Mouse (Mus musculus) heart, adult 8-10 months (tissue): ENCODE measurements around the gene BC048562. TPM values are rescaled to one million over a fixed set of nuclear protein-coding genes. Genes with fewer than 3 reads are reported as not detected.

Experiments used
- DNase-seq: peaks from one replicate; pipeline ENCODE4 v3.0.0; 2022; ENCODE audit warnings: low spot score
- total RNA-seq, 4 experiments: library from RNA; stranded (reverse); gene quantifications; 2 replicates each; pipeline ENCODE4 v1.2.4; 2022

Gene BC048562
- not detected for total RNA-seq

DNA sequence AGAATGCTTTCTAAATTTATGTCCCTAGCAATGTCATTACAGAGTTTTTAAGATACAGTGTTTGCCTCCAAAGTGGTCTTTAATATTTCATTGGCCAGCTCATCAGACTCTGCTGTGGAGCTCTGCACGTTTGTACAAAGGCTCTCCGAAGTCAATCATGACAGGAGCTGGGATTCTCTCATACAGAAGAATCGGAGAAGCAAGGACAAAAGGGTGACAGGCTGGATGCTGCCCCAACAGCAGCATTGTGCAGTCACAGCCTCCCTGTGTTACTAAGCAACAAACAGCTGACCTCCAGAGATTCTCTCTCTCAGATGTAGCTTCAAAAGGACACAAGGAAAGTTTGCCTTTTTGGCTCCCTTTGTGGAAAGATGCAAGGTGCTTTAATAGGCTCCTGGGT is at the start of gene BC048562:
BC048562 (plus strand) TSS at position 301 of the 400 bp plus-strand sequence.
- no peak for DNase-seq

DNA sequence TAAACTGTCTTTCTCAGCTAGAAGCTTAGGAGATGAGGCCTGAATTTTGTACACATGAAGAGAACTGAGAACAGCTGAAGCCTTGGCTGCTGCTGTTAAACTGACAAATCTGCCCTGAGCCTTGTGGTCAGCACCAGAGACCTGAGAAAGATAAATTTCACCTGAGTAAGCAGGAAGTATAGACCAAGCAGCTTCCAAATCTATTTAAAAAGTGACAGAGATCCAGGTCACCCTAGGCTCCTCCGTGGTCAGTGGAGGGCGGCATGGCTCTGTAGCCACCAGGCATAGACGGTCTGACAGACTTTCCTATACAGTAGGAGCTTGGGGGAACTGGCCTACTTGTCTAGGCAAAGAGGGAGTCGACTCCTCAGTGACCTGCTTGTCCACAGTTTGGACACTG is 49.5 kb upstream of the BC048562 start:
- no peak for DNase-seq

DNA sequence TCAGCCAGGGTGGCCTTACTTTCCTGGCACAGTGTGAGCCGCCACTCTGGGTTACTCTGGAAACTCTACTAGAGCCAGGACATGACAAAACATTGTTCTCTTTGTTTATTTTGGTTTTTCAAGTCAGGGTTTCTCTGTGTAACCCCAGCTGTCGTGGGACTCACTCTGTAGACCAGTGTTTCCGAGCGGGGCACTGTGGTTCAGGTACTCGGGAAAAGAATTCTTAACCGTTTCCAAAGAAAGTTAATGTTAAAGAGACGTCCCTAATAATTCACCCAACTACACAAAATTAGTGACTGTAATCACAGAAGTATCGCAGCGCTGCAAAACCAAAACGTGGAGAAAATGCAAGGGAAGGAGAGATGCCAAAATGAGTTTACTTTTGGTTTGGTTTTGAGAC is 47.7 kb upstream of the BC048562 start:
- no peak for DNase-seq

- no peak for DNase-seq
These were observed 47.1 kb upstream of the BC048562 start for GRCm38 (mm10) chr9:108389220-108389619.

GRCm38 (mm10) chr9:108392676-108393075 is 43.6 kb upstream of the BC048562 start, which contains the start of gene 1700102P08Rik:
Gene 1700102P08Rik, plus strand, starts transcription at chr9:108392805.
- no peak for DNase-seq

DNA sequence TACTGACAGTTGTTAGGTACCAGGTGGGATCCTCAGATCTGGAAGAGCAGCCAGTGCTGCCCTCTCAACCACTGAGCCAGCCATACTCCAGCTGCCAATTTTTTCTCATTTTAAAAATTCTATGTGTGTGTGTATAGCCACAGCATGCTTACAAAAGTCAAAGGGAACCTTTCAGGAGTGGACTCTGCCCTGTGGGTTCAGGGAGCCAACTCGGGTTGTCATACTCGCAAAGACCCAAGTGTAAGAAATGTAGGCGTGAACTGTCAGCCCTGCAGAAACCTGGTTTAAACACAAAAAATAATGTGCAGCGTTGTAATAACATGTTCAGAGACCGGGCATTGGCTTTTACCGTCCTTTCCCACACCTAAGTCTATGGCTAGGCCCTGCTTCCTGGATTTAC is 42.1 kb upstream of the BC048562 start:
- no peak for DNase-seq

DNA sequence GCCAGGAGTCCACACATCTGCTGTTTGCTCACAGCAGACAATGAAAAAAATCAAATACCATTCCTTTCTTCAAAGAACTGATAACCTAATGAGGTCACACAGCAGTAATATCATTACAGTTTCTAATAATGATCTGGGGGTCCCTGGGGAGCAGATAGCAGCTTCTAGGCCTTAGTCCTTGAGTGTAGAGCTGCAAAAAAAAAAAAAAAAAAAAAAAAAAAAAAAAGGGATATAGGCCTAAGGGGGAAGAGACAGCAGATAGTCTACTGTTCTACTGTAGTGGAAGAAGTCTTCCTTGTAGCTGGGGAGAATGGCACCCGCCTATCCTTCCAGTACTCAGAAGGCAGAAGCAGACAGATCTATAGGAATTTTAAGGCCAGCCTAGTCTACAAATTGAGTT is 40.9 kb upstream of the BC048562 start:
- DNase-seq, result no peak

GRCm38 (mm10) chr9:108398324-108398723 is 38.0 kb upstream of the BC048562 start:
- no peak for DNase-seq

GRCm38 (mm10) chr9:108401186-108401960 is 34.9 kb upstream of the BC048562 start:
- peak; percentile 33 for DNase-seq

DNA sequence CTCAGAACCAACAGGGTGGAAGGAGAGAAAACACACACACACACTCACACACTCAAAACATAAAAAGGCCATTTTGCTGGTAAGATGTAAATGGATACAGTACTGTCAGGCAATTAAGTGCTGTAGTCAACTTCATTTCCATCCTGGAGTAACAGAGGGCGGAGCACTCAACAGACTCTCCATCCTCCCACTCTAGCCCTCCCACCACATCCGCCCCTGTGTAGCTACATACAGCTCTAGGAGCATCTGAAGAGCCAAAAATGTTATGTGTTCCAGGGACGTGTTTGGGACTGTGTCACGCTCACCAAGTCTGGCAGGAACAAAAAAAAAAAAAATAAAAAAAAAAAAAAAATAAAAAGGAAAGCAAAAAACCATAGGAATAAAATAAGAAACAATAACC is 33.2 kb upstream of the BC048562 start:
- no peak for DNase-seq

GRCm38 (mm10) chr9:108404451-108404850 is 31.8 kb upstream of the BC048562 start:
- no peak for DNase-seq

DNA sequence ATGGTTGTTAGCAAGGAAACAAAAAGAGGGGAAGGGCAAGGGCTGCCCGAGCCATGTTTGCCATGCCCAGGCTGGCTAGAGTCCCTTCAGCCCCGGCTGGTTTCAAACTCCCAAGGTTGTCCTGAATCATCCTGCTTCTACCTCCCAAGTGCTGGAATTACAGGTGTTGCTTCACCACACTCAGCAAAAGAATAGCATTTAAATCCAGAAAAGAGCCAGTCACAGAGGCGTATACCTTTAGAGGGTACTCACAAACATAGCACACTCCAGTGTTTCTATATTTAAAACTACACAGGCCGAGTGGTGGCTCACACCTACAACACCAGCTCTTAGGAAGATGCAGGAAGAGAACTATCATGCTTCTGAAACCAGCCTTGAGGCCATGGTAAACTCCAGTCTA is 26.7 kb upstream of the BC048562 start:
- no peak for DNase-seq

- DNase-seq, result no peak
These were observed 24.8 kb upstream of the BC048562 start for GRCm38 (mm10) chr9:108411381-108411942.

DNA sequence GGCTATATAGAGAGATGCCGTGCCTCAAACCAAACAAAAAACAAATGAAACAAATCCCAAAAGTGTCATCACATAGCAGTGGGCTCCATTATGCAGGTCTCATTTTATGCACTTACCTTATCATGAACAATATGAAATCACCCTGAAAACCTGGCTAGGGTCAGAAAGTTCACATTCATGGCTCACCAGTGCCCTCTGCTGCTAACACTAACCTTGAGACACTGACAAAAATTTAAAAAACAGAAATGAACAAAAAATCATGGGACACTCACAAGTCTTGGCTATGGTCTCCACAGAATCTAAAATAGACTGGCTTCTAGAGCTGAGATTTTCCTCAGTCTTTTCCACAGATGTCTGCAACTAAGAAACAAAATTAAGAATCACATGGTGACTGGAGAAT is 24.1 kb upstream of the BC048562 start:
- DNase-seq, result no peak

GRCm38 (mm10) chr9:108428384-108428783 is 7.9 kb upstream of the BC048562 start, which contains the start of gene Ccdc36:
Gene Ccdc36, minus strand, starts transcription at chr9:108428484.
- DNase-seq, result no peak

DNA sequence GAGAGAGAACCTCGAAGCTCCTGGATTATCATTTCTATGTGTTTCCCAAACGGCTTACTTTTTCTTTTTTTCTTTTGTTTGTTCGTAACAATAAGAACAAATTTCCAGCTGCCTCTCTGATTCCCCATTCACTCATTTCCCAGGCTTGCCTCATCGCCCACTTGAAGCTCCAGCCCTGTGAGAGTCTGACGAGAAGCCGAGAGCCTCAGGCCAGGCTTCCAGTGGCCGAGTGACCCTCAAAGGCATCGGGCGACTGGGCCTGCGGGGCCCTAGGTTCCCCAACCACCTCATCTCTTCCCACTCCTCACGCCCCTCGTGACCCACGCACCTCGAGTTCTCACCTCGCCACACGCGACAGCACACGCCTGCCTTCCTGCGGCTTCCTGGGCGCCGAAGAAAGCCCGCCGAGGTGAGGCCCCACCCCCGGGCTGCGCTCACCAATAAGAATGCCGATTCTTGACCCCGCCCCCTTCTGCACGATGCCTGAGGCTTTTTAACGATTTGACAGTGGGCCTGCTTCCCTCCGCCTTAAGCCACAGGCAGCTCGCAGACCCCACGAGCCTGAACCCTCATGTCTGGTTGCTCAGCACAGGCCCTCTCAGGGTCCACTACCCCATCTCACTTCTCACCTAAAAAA is 4.7 kb upstream of the BC048562 start:
- DNase-seq, result no peak

DNA sequence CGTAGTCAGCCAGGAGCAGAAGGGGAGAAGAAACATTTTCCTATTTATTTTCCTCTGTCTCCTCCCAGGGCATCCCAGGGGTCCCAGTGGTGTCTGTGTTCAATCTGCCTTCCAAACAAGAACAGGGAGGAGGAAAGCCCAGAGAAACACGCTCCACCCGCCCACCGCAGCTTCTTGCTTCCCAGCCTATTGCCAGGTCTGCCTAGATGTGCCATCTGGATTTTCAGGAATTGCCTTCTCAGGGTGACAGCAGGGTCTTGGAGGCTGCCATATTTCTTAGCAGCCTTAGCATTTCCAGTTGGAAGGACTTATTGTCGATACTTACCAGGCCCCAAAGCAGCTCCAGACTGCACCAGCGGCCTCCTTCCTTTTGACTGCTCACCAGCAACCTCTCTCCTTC is 2.9 kb downstream of the BC048562 start:
- no peak for DNase-seq

GRCm38 (mm10) chr9:108440485-108440884 is 4.2 kb downstream of the BC048562 start:
- DNase-seq, result no peak

DNA sequence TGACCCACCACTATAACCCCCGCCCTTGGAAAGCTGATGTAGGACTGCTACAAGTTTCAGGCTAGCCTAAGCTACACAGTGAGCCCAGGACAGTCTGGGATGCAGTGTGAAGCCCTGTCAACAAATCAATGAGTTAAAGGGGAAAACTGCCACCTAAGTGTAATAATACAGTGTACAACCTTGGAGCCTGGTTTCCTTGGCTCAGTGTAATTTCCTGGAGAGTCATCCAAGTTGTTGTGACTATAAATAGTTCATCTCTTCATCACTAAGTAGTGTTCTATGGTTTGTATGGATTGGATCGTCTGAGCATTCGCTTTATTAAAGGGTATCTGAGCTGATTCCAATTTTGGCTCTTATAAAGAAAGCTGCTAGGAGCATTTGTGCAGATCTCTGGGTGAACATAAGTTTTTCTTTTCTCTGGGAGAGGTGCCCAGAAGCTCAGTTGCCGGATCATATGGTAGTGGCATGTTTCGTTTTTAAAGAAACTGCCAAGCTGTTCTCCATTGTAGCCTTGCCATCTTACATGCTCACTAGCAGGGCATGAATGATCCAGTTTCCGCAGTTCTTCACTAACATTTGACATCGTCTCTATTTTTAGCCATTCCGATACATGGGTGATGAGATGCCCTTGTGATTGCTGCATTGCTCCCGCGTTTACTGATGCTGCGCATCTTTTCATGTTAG is 5.1 kb downstream of the BC048562 start:
- DNase-seq, result no peak

DNA sequence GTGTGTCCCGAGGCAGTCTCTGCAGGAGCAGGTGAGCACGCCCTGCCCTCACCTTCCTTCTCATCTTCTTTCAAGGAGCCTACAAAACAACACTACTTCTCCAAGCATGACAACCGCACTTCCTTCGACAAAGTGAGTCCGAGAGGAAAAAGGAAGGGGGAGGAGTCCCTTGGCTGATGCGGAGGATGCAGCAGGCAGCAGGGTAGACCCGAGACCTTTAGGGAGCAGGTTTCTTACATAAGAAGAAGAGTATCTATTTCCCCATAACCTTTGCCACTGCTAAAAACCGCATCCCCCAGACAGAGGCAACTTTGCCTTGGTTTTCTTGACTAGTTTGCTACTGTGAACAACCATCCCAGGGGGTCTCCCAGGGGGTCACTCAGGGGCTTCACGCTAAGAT is 8.8 kb downstream of the BC048562 start:
- no peak for DNase-seq

DNA sequence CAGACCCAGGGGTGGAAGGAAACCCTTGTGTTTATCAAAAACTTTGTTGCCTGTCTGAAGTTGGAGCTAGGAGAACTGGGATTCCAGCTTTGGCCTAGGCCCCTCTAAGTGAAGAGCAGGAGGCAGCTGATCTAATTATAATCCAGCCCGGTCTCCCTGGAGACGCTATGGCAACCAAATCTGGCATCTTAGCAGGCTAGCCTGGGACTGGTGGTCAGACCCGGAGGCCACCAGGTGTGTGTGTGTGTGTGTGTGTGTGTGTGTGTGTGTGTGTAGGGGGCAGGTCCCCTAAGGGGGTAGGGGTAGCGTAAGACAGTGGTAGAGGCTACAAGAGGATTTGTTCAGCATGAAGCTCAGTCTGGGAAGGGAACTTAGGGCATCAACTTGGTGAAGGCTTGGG is 13.6 kb downstream of the BC048562 start:
- DNase-seq, result no peak
